ENCODE assay signal across 15 mouse cellular contexts in genomic region chr3:103601011-103601410, GRCm38 (mm10). TPM values are rescaled to one million over a fixed set of nuclear protein-coding genes. Genes with fewer than 3 reads are reported as not detected.
A peak's percentile ranks its signal among the peaks of the same experiment; 100 is the strongest.
DNase-seq lines count a peak whose midpoint lies in the region; ATAC-seq lines count a peak whose summit lies in the region.
"Had no signal": no experiment of that assay in that cellular context is flagged by ENCODE, and none has a peak within 500 bp of the region (broad histone marks: within the 10 kb centered on the region; RNA-seq: fewer than 3 reads in every experiment).

No protein-coding gene starts in this region.

- intact Hi-C loops in heart, postnatal 36 days (cut with DNase I) = no loop called here

- H3K27me3 ChIP-seq in heart, embryonic 11.5 days (ENCODE audit: control insufficient read depth, insufficient read depth, low read length) = no peaks in the 10 kb centered on the region
- no peaks in the 10 kb centered on the region for H3K27me3 ChIP-seq in forebrain, embryonic 10.5 days (ENCODE audit: poor library complexity, severe bottlenecking)
- H3K27me3 ChIP-seq: CH12.LX; stomach, embryonic 15.5 days had no signal

- DNase-seq in heart, adult 11 months = peak; percentile 97
- DNase-seq in 3T3-L1 (ENCODE audit: low read depth, low spot score) = peak; percentile 75
- DNase-seq in adrenal gland, postnatal 36 days = peak; percentile 43 to 55
- peak; percentile 13 to 21 for DNase-seq in heart, postnatal 36 days
- no peak for DNase-seq in gastrocnemius, adult 18-20 months (ENCODE audit: low spot score)
- no peak for DNase-seq in forebrain, embryonic 10.5 days (ENCODE audit: extremely low spot score, low spot score)
- DNase-seq: cerebellum, postnatal 36 days; kidney, postnatal 36 days; liver had no signal

- 27% methylated on average over 7 of the region's 7 CpGs for WGBS in heart, embryonic 11.5 days (ENCODE audit: insufficient replicate concordance)
- WGBS in forebrain, embryonic 10.5 days = 40% methylated on average over 7 of the region's 7 CpGs

- no peaks in the 10 kb centered on the region for H3K4me1 ChIP-seq in heart, embryonic 11.5 days (ENCODE audit: control insufficient read depth, insufficient read depth, low read length)
- peaks cover 30% of the 10 kb centered on the region for H3K4me1 ChIP-seq in forebrain, embryonic 10.5 days
- H3K4me1 ChIP-seq: stomach, embryonic 15.5 days had no signal

- H3K9ac ChIP-seq in heart, embryonic 11.5 days (ENCODE audit: low read depth, low read length) = no peak overlapping the region
- H3K9ac ChIP-seq: heart, embryonic 13.5 days; stomach, embryonic 15.5 days had no signal

- H3K4me2 ChIP-seq in heart, embryonic 11.5 days = no peak overlapping the region
- H3K4me2 ChIP-seq: heart, embryonic 13.5 days; midbrain, embryonic 11.5 days; stomach, embryonic 15.5 days had no signal

- no peak overlapping the region for H3K27ac ChIP-seq in heart, embryonic 11.5 days (ENCODE audit: low read depth, low read length)
- H3K27ac ChIP-seq in forebrain, embryonic 10.5 days = no peak overlapping the region
- H3K27ac ChIP-seq: heart, embryonic 13.5 days; stomach, embryonic 15.5 days had no signal

- H3K9me3 ChIP-seq in heart, embryonic 11.5 days (replicated peaks; ENCODE audit: control insufficient read depth, low read length) = no peaks in the 10 kb centered on the region
- H3K9me3 ChIP-seq in forebrain, embryonic 10.5 days = no peaks in the 10 kb centered on the region
- H3K9me3 ChIP-seq: heart, embryonic 13.5 days; stomach, embryonic 15.5 days had no signal

- no peaks in the 10 kb centered on the region for H3K36me3 ChIP-seq in heart, embryonic 11.5 days (ENCODE audit: control insufficient read depth, insufficient read depth, low read length)
- H3K36me3 ChIP-seq in forebrain, embryonic 10.5 days (replicated peaks) = no peaks in the 10 kb centered on the region
- H3K36me3 ChIP-seq: heart, embryonic 13.5 days; stomach, embryonic 15.5 days had no signal

- ATAC-seq in heart, embryonic 11.5 days (replicated peaks; ENCODE audit: insufficient number of reproducible peaks, low FRiP score, low TSS enrichment) = no peak
- no peak for ATAC-seq in activated CD4-positive, CD25-positive, alpha-beta regulatory T cell, adult 4 months

- no peak overlapping the region for H3K4me3 ChIP-seq in heart, embryonic 11.5 days (ENCODE audit: low read depth, low read length)
- no peak overlapping the region for H3K4me3 ChIP-seq in forebrain, embryonic 10.5 days
- H3K4me3 ChIP-seq: heart, embryonic 13.5 days; stomach, embryonic 15.5 days had no signal

RNA-seq across cellular contexts. Expression of gene Syt6, which starts 26.0 kb away (rescaled TPM):
- 0.18 and 0.59 TPM in 2 replicates for polyA plus RNA-seq in heart, embryonic 11.5 days (2014; fragmentation: Nextera tagmentation; extraction: Ambion mirVana)
- total RNA-seq in adrenal gland, postnatal 36 days (2021) = not detected
- not detected for total RNA-seq in heart, postnatal 36 days (2021)
- not detected for polyA plus RNA-seq in activated CD4-positive, CD25-positive, alpha-beta regulatory T cell, adult 4 months (2017; shearing (Covaris generic))
- total RNA-seq in gastrocnemius, adult 18-20 months (2021) = not detected
- 0.22 and 0.33 TPM in 2 replicates for polyA plus RNA-seq in forebrain, embryonic 10.5 days (2016; fragmentation: Nextera tagmentation; extraction: Ambion mirVana)
- total RNA-seq: CH12.LX had no signal

RNA-seq across cellular contexts. Expression of gene Atg4a-ps, which starts 44.9 kb away (rescaled TPM):
- 0.09 and 0.13 TPM in 2 replicates for polyA plus RNA-seq in heart, embryonic 11.5 days (2014; fragmentation: Nextera tagmentation; extraction: Ambion mirVana)
- 1 to 10 TPM in 1 of 2 experiments, not detected in 1; 2.1 TPM for total RNA-seq in adrenal gland, postnatal 36 days (2021)
- 1 to 10 TPM in 1 of 2 experiments, not detected in 1; 2.0 TPM for total RNA-seq in heart, postnatal 36 days (2021)
- polyA plus RNA-seq in activated CD4-positive, CD25-positive, alpha-beta regulatory T cell, adult 4 months (2017; shearing (Covaris generic)) = 1 to 10 TPM; 1.7 to 3.1 TPM
- total RNA-seq in gastrocnemius, adult 18-20 months (2021) = 1 to 10 TPM in 1 of 2 experiments, under 1 TPM in 1; 0.26 to 4.5 TPM
- 0.09 and 0.20 TPM in 2 replicates for polyA plus RNA-seq in forebrain, embryonic 10.5 days (2016; fragmentation: Nextera tagmentation; extraction: Ambion mirVana)

Comparison
In these comparisons a context has a peak if more than half of its experiments do, and no peak if none do; other contexts are left out.
1. DNase-seq: peak in heart, adult 11 months (single experiment), 3T3-L1 (single experiment), adrenal gland, postnatal 36 days (2 of 2) and heart, postnatal 36 days (2 of 2); none in gastrocnemius, adult 18-20 months (single experiment) and forebrain, embryonic 10.5 days (single experiment).